ENCODE assay signal across 11 mouse cellular contexts in the genomic region with DNA sequence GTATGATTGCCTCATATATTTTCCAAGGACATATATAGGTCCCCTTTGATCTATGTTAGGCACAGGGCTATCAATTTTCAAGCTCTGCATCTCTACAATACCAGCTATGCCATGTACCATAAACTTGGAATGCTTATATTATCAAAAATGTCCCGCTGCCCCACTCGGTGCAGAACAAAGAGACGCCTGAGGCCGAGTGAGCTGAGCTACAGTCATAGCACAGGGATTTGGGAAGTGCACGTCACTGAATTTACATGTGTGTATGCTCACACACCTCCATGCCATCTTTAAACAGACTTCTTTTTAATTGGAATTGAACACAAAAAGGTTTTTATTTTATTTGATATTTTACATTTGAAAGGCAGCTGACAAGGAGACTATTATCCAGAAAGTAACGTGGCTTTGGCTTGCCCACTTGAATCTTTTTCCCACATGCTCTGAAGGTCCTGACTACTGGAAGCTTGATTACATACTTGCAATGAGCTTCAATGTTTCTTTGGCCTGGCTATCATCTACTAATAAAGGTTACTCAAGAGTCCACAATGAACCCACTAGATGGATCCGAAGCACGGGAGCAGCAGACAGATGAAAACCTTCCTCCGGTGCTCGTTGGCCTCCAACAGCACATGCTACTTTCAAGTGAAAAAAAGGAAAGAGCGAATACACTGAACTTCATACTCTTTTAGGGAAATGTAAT.
DNase-seq lines count a peak whose midpoint lies in the region; ATAC-seq and TF ChIP-seq lines count a peak whose summit lies in the region.
"Had no signal": no experiment of that assay in that cellular context is flagged by ENCODE, and none has a peak within 500 bp of the region (broad histone marks: within the 10 kb centered on the region; RNA-seq: fewer than 3 reads in every experiment).

No protein-coding gene starts in this region.

- ATAC-seq in heart, embryonic 14.5 days (ENCODE audit: insufficient number of reproducible peaks, insufficient read depth, low FRiP score, low read depth), result no peak
- ATAC-seq in forebrain, postnatal 0 days, result no peak
- ATAC-seq in midbrain, embryonic 14.5 days (ENCODE audit: low FRiP score, low TSS enrichment), result 0 out of 2 replicates have a peak, but pooled peaks have one; percentile 72

- TF ChIP-seq POLR2A in brain, embryonic 14.5 days (IDR thresholded peaks at IDR 0.05; ENCODE audit: borderline replicate concordance, extremely low read depth, insufficient read depth, insufficient read length, poor library complexity, severe bottlenecking), result no peak

- intact Hi-C loops in heart, postnatal 25 days (cut with DNase I), result no loop called here

- peak overlapping the region; percentile 51 for H3K9ac ChIP-seq in heart, embryonic 14.5 days (ENCODE audit: low read length)
- 0 out of 2 replicates have a peak overlapping the region, but pooled peaks have one; percentile 34 for H3K9ac ChIP-seq in forebrain, postnatal 0 days
- H3K9ac ChIP-seq in midbrain, embryonic 14.5 days (replicated peaks; ENCODE audit: low read length), result peak overlapping the region; percentile 47

- H3K27me3 ChIP-seq in heart, embryonic 14.5 days (ENCODE audit: control insufficient read depth, insufficient read depth, low read length), result no peaks in the 10 kb centered on the region
- no peaks in the 10 kb centered on the region for H3K27me3 ChIP-seq in forebrain, postnatal 0 days (ENCODE audit: insufficient read depth, low read length)
- no peaks in the 10 kb centered on the region for H3K27me3 ChIP-seq in midbrain, embryonic 14.5 days (ENCODE audit: control insufficient read depth, insufficient read depth, low read length)

- 78% methylated on average over 11 of the region's 11 CpGs for WGBS in heart, embryonic 14.5 days
- 45% methylated on average over 11 of the region's 11 CpGs for WGBS in forebrain, postnatal 0 days
- 3% methylated on average over 11 of the region's 11 CpGs for WGBS in midbrain, embryonic 14.5 days

- H3K36me3 ChIP-seq in heart, embryonic 14.5 days (ENCODE audit: control insufficient read depth, insufficient read depth, low read length), result no peaks in the 10 kb centered on the region
- no peaks in the 10 kb centered on the region for H3K36me3 ChIP-seq in forebrain, postnatal 0 days (ENCODE audit: insufficient read depth)
- no peaks in the 10 kb centered on the region for H3K36me3 ChIP-seq in midbrain, embryonic 14.5 days (ENCODE audit: control insufficient read depth, insufficient read depth, low read length)

- peak overlapping the region; percentile 37 for H3K4me2 ChIP-seq in heart, embryonic 14.5 days (ENCODE audit: low read length)
- H3K4me2 ChIP-seq in forebrain, postnatal 0 days (ENCODE audit: low read depth), result peak overlapping the region; percentile 39
- peak overlapping the region; percentile 51 for H3K4me2 ChIP-seq in midbrain, embryonic 14.5 days (ENCODE audit: low read length)

- H3K4me1 ChIP-seq in heart, embryonic 14.5 days (ENCODE audit: control insufficient read depth in 2 of 2, insufficient read depth in 2 of 2, low read length in 2 of 2), result peaks cover 0 to 8% of the 10 kb centered on the region in 2 experiments; a peak in 1 of 4 replicates
- H3K4me1 ChIP-seq in forebrain, postnatal 0 days (ENCODE audit: insufficient read depth), result no peaks in the 10 kb centered on the region; the same call in 1 of the 2 replicates
- H3K4me1 ChIP-seq in midbrain, embryonic 14.5 days (ENCODE audit: control insufficient read depth, insufficient read depth, low read length), result peaks cover 44% of the 10 kb centered on the region

- no peaks in the 10 kb centered on the region for H3K9me3 ChIP-seq in heart, embryonic 14.5 days (ENCODE audit: control insufficient read depth, low read length)
- no peaks in the 10 kb centered on the region for H3K9me3 ChIP-seq in forebrain, postnatal 0 days (ENCODE audit: low read length)
- no peaks in the 10 kb centered on the region for H3K9me3 ChIP-seq in midbrain, embryonic 14.5 days (ENCODE audit: control insufficient read depth, low read length)

- peak overlapping the region; percentile 21 to 26; a peak in 3 of 4 replicates for H3K4me3 ChIP-seq in heart, embryonic 14.5 days (ENCODE audit: control insufficient read depth in 1 of 2, insufficient read depth in 1 of 2, low read depth in 1 of 2, low read length in 2 of 2)
- H3K4me3 ChIP-seq in forebrain, postnatal 0 days (ENCODE audit: low read depth, low read length), result peak overlapping the region; percentile 22
- H3K4me3 ChIP-seq in midbrain, embryonic 14.5 days (replicated peaks; ENCODE audit: low read depth, low read length), result peak overlapping the region; percentile 35

- TF ChIP-seq CTCF in brain, embryonic 14.5 days (IDR thresholded peaks at IDR 0.05; ENCODE audit: borderline replicate concordance, extremely low read depth, insufficient read depth, insufficient read length), result no peak
- TF ChIP-seq CTCF in forebrain, postnatal 0 days (IDR thresholded peaks at IDR 0.05; ENCODE audit: low read depth), result no peak

- peak overlapping the region; percentile 24 to 33; a peak in 2 of 4 replicates for H3K27ac ChIP-seq in heart, embryonic 14.5 days (replicated peaks in 1 of 2; ENCODE audit: control insufficient read depth in 1 of 2, insufficient read depth in 1 of 2, low read depth in 2 of 2, low read length in 2 of 2)
- no peak overlapping the region for H3K27ac ChIP-seq in forebrain, postnatal 0 days (ENCODE audit: low read depth, low read length)
- H3K27ac ChIP-seq in midbrain, embryonic 14.5 days (replicated peaks; ENCODE audit: low read depth, low read length), result peak overlapping the region; percentile 75

- no peak for DNase-seq in heart, postnatal 25 days (ENCODE audit: low spot score)
- DNase-seq in brain, embryonic 14.5 days (ENCODE audit: low read depth), result peak; percentile 55
- no peak for DNase-seq in forebrain, postnatal 0 days
- peak; percentile 77 for DNase-seq in midbrain, embryonic 14.5 days
- DNase-seq in thymus, adult 18-20 months, result no peak
- DNase-seq in left cerebral cortex, adult 18-20 months (ENCODE audit: low spot score in 2 of 2), result no peak
- DNase-seq in frontal cortex, postnatal 14 days (ENCODE audit: low spot score in 2 of 2), result no peak
- DNase-seq: cerebellum, postnatal 25 days; heart, adult 11 months; thymus, postnatal 4 days had no signal

Comparison
In these comparisons a context has a peak if more than half of its experiments do, and no peak if none do; other contexts are left out.
1. DNase-seq: peak in brain, embryonic 14.5 days (single experiment) and midbrain, embryonic 14.5 days (single experiment); none in heart, postnatal 25 days (single experiment), forebrain, postnatal 0 days (single experiment), thymus, adult 18-20 months (0 of 2), left cerebral cortex, adult 18-20 months (0 of 2) and frontal cortex, postnatal 14 days (0 of 2).
2. Peak in every context shown above with its lines, with median percentiles within 50 percentile points of each other: H3K4me2 ChIP-seq, H3K4me3 ChIP-seq and H3K9ac ChIP-seq.